Mouse (Mus musculus): ENCODE measurements around the gene Tmem177.

The Tmem177 gene

GRCm38 (mm10) chr1:119912953-119913814 lies at the start of gene Tmem177:
TSS of gene Tmem177 (minus strand) at chr1:119913208.
- peak; percentile 99 for DNase-seq

- no peak for DNase-seq
Measured at GRCm38 (mm10) chr1:119959920-119960319, 46.9 kb upstream of the Tmem177 start.

GRCm38 (mm10) chr1:119959464-119959863 lies 46.5 kb upstream of the Tmem177 start:
- no peak for DNase-seq

GRCm38 (mm10) chr1:119957716-119958222 lies 44.8 kb upstream of the Tmem177 start:
- no peak for DNase-seq

GRCm38 (mm10) chr1:119954680-119955079 lies 41.7 kb upstream of the Tmem177 start:
- DNase-seq = no peak

GRCm38 (mm10) chr1:119953456-119953855 lies 40.4 kb upstream of the Tmem177 start:
- DNase-seq = no peak

- no peak for DNase-seq
Measured at GRCm38 (mm10) chr1:119950086-119950485, 37.1 kb upstream of the Tmem177 start.

GRCm38 (mm10) chr1:119936861-119937260 lies 23.9 kb upstream of the Tmem177 start:
- no peak for DNase-seq

- DNase-seq = no peak
Measured at GRCm38 (mm10) chr1:119931421-119932150, 18.6 kb upstream of the Tmem177 start.

- DNase-seq = no peak
Measured at GRCm38 (mm10) chr1:119929715-119930114, 16.7 kb upstream of the Tmem177 start.

- peak; percentile 59 for DNase-seq
Measured at GRCm38 (mm10) chr1:119919299-119919698, 6.3 kb upstream of the Tmem177 start.

- no peak for DNase-seq
Measured at GRCm38 (mm10) chr1:119916823-119917371, 3.9 kb upstream of the Tmem177 start.

GRCm38 (mm10) chr1:119907206-119907748 lies 5.7 kb downstream of the Tmem177 start:
- no peak for DNase-seq

GRCm38 (mm10) chr1:119903231-119903620 lies 9.8 kb downstream of the Tmem177 start:
- no peak for DNase-seq

- no peak for DNase-seq
Measured at GRCm38 (mm10) chr1:119902551-119903230, 10.3 kb downstream of the Tmem177 start.

- DNase-seq = no peak
Measured at GRCm38 (mm10) chr1:119899195-119900123, 13.5 kb downstream of the Tmem177 start.

GRCm38 (mm10) chr1:119894936-119895335 lies 18.1 kb downstream of the Tmem177 start:
- DNase-seq = peak; percentile 82

GRCm38 (mm10) chr1:119893600-119893999 lies 19.4 kb downstream of the Tmem177 start:
- DNase-seq = no peak

GRCm38 (mm10) chr1:119892933-119893332 lies 20.1 kb downstream of the Tmem177 start:
- DNase-seq = no peak

- no peak for DNase-seq
Measured at GRCm38 (mm10) chr1:119891865-119892264, 21.1 kb downstream of the Tmem177 start.

- no peak for DNase-seq
Measured at GRCm38 (mm10) chr1:119891149-119891548, 21.9 kb downstream of the Tmem177 start.
